Mouse (Mus musculus) 416B (cell line): Measurements from ENCODE around the gene Gmppa.

ENCODE experiments used
- DNase-seq: peaks from one replicate; pipeline ENCODE4 v3.0.0; 2011; ENCODE audit warnings: low read depth

Gmppa gene

DNA sequence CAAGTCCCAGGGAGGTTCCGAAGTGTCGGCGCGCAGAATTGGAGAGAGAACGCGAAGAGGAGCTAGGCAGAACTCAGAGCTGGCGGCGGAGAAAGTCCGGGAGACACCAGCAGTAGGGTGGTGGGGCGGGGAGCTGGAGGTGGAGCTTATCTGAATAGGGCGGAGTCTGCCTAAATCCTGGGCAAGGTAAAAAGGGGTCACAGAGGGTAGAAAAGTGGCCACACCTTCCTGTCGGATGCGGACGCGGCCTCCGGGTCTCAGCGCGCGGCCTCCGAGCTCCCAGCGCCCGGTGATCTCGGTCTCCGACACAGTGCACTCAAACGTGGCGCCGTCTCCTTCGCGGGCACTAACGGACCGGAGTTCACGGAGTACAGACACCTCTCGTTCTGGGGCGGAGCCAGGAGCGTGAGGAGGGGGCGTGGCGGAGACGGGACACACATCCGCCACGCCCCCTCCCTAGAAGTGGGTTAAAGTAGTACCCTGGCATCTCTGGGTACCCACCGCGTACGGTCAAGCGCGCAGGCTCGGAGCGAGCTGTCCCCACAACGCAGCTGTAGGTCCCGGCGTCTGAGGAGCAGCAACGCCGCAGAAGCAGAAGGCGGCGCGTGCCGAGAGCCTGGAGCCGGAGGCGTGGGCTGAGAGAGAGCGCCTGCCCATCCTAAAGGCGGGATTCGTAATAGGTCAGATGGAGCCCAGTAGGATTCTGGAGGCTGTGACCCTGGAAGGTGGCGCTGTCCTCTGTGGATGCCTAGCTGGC, 51.9 kb downstream of the Gmppa start:
- DNase-seq, result no peak

DNA sequence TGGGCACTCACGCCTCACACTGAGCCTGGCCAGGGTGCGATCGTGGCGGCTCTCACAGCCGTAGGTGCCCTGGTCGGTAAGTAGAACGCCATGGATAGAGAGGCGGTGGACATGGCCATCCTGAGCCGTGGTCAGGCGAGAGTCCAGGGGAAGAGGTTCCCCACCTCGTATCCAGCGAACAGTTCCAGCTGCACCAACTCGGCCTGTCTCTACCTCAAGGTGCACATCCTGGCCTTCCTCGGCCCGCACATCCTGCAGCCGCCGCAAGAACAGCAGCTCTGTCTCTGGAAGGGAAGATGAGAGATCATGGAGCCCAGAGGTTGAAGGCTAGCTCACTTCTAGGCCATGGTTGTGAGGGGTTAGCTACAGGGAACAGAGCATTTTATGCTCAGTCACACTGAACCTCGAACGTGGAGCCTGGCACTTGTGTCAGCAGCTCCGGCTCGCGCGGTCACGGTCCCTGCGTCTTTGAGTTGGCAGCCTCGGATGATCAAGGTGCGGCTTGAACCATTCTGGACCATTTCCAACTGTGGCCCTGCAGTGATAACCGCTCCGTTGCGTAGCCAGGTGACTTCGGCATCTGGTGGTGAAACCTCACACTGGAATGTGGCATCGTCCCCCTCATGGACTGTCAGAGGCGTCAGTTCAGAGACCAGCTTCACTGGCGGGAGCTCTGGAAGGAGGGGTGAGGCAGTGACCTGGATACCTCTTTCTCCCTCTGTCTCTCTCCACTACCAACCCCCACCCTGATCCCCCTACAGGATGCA, 55.2 kb downstream of the Gmppa start:
- DNase-seq, result no peak

DNA sequence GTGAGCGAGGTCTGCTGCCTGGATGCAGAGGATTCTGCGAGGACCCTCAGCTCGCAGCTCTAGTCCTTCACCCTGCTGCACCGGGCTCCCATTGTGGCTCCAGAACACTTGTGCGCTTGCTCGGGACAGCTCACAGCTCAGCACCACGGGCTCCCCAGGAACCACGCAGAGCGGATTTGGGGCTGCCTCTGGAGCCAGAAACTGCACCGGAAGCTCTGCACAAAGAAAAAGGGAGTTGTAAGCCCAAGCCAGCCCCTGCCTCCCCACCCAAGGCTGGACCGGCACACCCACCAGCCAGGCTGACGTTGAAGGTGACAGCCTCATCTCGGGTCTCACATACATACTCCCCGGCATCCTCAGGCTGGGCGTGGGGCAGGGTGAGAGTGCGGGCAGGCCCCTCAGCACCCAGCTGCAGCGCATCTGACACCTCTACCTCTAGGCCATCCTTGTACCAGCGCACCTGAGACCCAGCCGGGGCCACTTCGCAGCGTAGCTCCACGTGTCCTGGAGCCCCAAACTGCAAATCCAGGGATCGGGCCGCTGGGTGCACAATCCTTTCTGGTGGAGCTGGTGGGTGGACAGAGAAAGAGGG, 56.9 kb downstream of the Gmppa start:
- DNase-seq, result no peak
